Mouse (Mus musculus) thymus, postnatal 10 days (tissue): Measurements from ENCODE around the gene Mtus2.
"Not testable (repeated sequence)": the region's sequence is repeated elsewhere in the genome, so short reads cannot be mapped to it uniquely, and the experiment has no call there.

Experiments
- DNase-seq, 2 experiments: peaks; one replicate each; pipeline ENCODE4 v3.0.0; 2021; ENCODE audit warnings: low spot score in 2 of 2

Mtus2 gene

GRCm38 (mm10) chr5:148280321-148280720 is 323.2 kb downstream of the Mtus2 start:
- no peak for DNase-seq

- no peak for DNase-seq
These were observed 325.0 kb downstream of the Mtus2 start for GRCm38 (mm10) chr5:148282093-148282492.

GRCm38 (mm10) chr5:148282631-148283030 is 325.5 kb downstream of the Mtus2 start:
- DNase-seq, result no peak

GRCm38 (mm10) chr5:148283177-148283576 is 326.1 kb downstream of the Mtus2 start:
- no peak for DNase-seq

- DNase-seq, result no peak
These were observed 326.5 kb downstream of the Mtus2 start for GRCm38 (mm10) chr5:148283584-148283983.

- no peak for DNase-seq
These were observed 330.4 kb downstream of the Mtus2 start for GRCm38 (mm10) chr5:148287529-148287928.

GRCm38 (mm10) chr5:148288804-148289203 is 331.7 kb downstream of the Mtus2 start:
- DNase-seq, result no peak

- DNase-seq, result no peak
These were observed 332.8 kb downstream of the Mtus2 start for GRCm38 (mm10) chr5:148289951-148290350.

GRCm38 (mm10) chr5:148292862-148293261 is 335.7 kb downstream of the Mtus2 start:
- DNase-seq, result no peak

- DNase-seq, result peak; percentile 7 to 46
These were observed 336.2 kb downstream of the Mtus2 start for GRCm38 (mm10) chr5:148293346-148293745.

- no peak for DNase-seq
These were observed 345.8 kb downstream of the Mtus2 start for GRCm38 (mm10) chr5:148302968-148303367.

GRCm38 (mm10) chr5:148304112-148304511 is 347.0 kb downstream of the Mtus2 start:
- DNase-seq, result no peak

- peak; percentile 40 to 56 for DNase-seq
These were observed 353.7 kb downstream of the Mtus2 start for GRCm38 (mm10) chr5:148310790-148311189.

- no peak for DNase-seq
These were observed 355.3 kb downstream of the Mtus2 start for GRCm38 (mm10) chr5:148312443-148312842.

GRCm38 (mm10) chr5:148314931-148315330 is 357.8 kb downstream of the Mtus2 start:
- no peak for DNase-seq

- peak in 1 of 2 experiments; percentile 52 for DNase-seq
These were observed 368.3 kb downstream of the Mtus2 start for GRCm38 (mm10) chr5:148325317-148325885.

GRCm38 (mm10) chr5:148326295-148326694 is 369.2 kb downstream of the Mtus2 start:
- not testable (repeated sequence) for DNase-seq

- DNase-seq, result no peak
These were observed 371.9 kb downstream of the Mtus2 start for GRCm38 (mm10) chr5:148328982-148329381.

- no peak for DNase-seq
These were observed 374.2 kb downstream of the Mtus2 start for GRCm38 (mm10) chr5:148331229-148331776.

- DNase-seq, result no peak
These were observed 375.0 kb downstream of the Mtus2 start for GRCm38 (mm10) chr5:148331926-148332621.

- DNase-seq, result peak; percentile 35 to 76
These were observed 375.5 kb downstream of the Mtus2 start for GRCm38 (mm10) chr5:148332622-148332974.

GRCm38 (mm10) chr5:148339126-148339525 is 382.0 kb downstream of the Mtus2 start:
- DNase-seq, result no peak

- DNase-seq, result no peak
These were observed 385.1 kb downstream of the Mtus2 start for GRCm38 (mm10) chr5:148342061-148342741.
